Mouse (Mus musculus) hindbrain, embryonic 14.5 days (tissue): ENCODE measurements around the gene Itpripl1. TPM values are rescaled to one million over a fixed set of nuclear protein-coding genes. Genes with fewer than 3 reads are reported as not detected.
"Not testable (repeated sequence)": the region's sequence is repeated elsewhere in the genome, so short reads cannot be mapped to it uniquely, and the experiment has no call there.

Experiments
- ATAC-seq: fragments of 200-750 bp; cut with Nextera tagmentation; 2 replicates; pipeline ENCODE4 v1.8.0; 2017; ENCODE audit warnings: moderate number of reproducible peaks, mild to moderate bottlenecking, moderate TSS enrichment, moderate library complexity; ENCODE audit not compliant: low FRiP score
- DNase-seq: peaks from one replicate; pipeline ENCODE4 v3.0.0-alpha.2; 2015; ENCODE audit warnings: low spot score
- H3K27ac ChIP-seq: fragments of 300-500 bp; sonication (generic); 2 replicates; pipeline ENCODE4 v1.5.1; 2014; ENCODE audit warnings: mild to moderate bottlenecking, moderate library complexity
- H3K27me3 ChIP-seq: fragments of 300-500 bp; sonication (generic); 2 replicates; pipeline ENCODE4 v1.6.1; 2014; ENCODE audit warnings: mild to moderate bottlenecking, low read length, mixed read lengths; ENCODE audit not compliant: control insufficient read depth, insufficient read depth
- H3K36me3 ChIP-seq: fragments of 300-500 bp; sonication (generic); replicated peaks from 2 replicates; pipeline ENCODE4 v1.6.1; 2014; ENCODE audit not compliant: control insufficient read depth, insufficient read depth
- H3K4me1 ChIP-seq: fragments of 300-500 bp; sonication (generic); replicated peaks from 2 replicates; pipeline ENCODE4 v1.6.1; 2014; ENCODE audit warnings: antibody characterized with exemption, low read length, mixed read lengths; ENCODE audit not compliant: control insufficient read depth, insufficient read depth
- H3K4me2 ChIP-seq: fragments of 300-500 bp; sonication (generic); replicated peaks from 2 replicates; pipeline ENCODE4 v1.6.1; 2014; ENCODE audit warnings: mild to moderate bottlenecking, moderate library complexity
- H3K4me3 ChIP-seq: fragments of 300-500 bp; sonication (generic); replicated peaks from 2 replicates; pipeline ENCODE4 v1.5.1; 2014; ENCODE audit warnings: mild to moderate bottlenecking, low read length
- H3K9ac ChIP-seq: fragments of 300-500 bp; sonication (generic); 2 replicates; pipeline ENCODE4 v1.6.1; 2014
- H3K9me3 ChIP-seq: fragments of 300-500 bp; sonication (generic); 2 replicates; pipeline ENCODE4 v1.6.1; 2016; ENCODE audit warnings: low read length; ENCODE audit not compliant: control insufficient read depth
- WGBS: fragments of 180-500 bp; shearing (Covaris S2); extraction: QIAGEN DNeasy Blood & Tissue Kit; methylation state at CpG from one replicate; pipeline ENCODE4 v1.1.7; 2014; 5-methylcytosine and 5-hydroxymethylcytosine counted together
- polyA plus RNA-seq: library from polyadenylated mRNA; unstranded; fragments of >200 nt; fragmentation: Nextera tagmentation; extraction: Ambion mirVana; gene quantifications from 2 replicates; pipeline ENCODE4 v1.2.1, GENCODE M21; 2014

The Itpripl1 gene
- polyA plus RNA-seq, 1 experiment from 2014 or later = 12.4 TPM

DNA sequence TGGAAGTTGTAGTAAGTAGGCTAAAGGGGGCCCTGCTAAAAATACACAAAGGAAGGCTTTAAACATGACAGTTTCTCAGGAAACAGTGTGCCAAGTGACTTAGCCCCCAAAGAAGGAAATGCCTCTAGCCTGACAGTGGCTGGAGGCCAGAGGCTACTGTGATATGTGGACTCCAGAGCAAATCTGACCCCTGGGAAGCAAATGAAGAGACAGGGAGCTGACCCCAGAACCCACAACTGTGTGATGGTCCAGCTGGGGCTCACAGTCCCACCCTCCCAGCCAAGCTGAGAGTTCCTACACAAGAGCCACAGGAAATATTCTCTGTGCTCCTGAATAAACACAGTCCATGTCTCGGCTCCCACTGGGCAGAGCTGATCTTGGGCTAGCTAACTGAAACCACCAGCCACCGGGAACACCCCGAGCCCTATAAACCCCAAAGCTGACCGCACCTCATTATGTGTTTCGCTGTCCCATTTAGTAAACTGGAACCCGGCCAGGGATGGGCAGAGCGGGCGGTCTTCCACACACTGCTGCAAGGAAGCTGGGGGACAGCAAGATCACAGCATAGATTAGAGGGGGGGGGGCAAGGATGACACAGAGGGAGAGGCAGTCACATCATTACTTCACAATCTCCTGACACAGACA lies 21.5 kb downstream of the Itpripl1 start:
- no peak for DNase-seq
- H3K9me3 ChIP-seq = no peaks in the 10 kb centered on the region
- no peaks in the 10 kb centered on the region for H3K4me1 ChIP-seq
- H3K9ac ChIP-seq = no peak overlapping the region
- H3K27me3 ChIP-seq = no peaks in the 10 kb centered on the region
- no peak overlapping the region for H3K4me3 ChIP-seq
- no peak overlapping the region for H3K27ac ChIP-seq
- no peak for ATAC-seq
- WGBS = 89% methylated on average over 8 of the region's 8 CpGs
- no peak overlapping the region for H3K4me2 ChIP-seq
- H3K36me3 ChIP-seq = peaks cover 56% of the 10 kb centered on the region

DNA sequence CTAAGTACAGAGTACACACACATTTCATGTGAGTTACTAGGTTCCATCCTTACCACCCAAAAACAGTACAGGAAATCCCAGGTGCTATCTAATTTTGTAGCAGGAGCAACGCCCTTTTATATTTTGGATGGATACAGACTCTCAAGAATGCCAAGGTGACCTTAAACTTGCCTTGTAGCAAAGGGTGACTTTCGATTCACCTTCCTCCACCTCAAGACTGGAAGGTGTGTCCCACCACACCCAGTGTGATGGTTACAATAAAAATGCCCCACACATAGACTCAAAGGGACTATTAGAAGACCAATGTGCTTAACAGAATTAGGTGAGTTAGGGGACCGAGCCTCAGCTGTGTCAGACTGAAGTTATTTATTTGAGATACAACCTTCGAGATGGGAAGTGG lies 34.3 kb downstream of the Itpripl1 start:
- WGBS = 96% methylated on average over 4 of the region's 4 CpGs
- no peak overlapping the region for H3K9ac ChIP-seq

DNA sequence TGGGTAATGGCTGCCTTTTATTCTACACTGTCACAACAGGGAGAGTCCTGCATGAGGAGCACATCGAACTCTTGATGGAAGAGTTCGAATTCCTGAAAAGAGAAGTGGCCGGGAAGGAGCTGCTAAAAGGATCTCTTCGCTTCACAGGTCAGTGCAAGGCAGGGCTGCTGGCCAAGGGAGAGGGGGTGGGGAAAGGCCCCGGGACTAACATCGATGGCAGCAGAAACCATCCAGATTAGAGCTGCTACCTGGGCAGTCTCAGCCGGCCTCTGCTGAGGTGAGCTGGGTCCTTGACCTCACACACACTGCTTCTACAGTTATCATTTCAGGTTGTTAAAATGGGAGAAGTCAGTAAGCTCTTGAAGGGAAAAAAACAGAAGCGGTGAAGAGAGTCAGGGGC lies 51.2 kb downstream of the Itpripl1 start:
- no peak overlapping the region for H3K9ac ChIP-seq
- no peaks in the 10 kb centered on the region for H3K4me1 ChIP-seq
- H3K27ac ChIP-seq = no peak overlapping the region
- 76% methylated on average over 8 of the region's 8 CpGs for WGBS
- H3K9me3 ChIP-seq = no peaks in the 10 kb centered on the region
- no peak overlapping the region for H3K4me3 ChIP-seq
- H3K4me2 ChIP-seq = no peak overlapping the region
- no peak for ATAC-seq
- H3K36me3 ChIP-seq = 0 out of 2 replicates have a peak, but pooled peaks cover 5% of the 10 kb centered on the region
- no peak for DNase-seq
- no peaks in the 10 kb centered on the region for H3K27me3 ChIP-seq

More for the DNA sequence above, 34.3 kb downstream of the Itpripl1 start:
- ATAC-seq = no peak
- no peak for DNase-seq
- no peaks in the 10 kb centered on the region for H3K4me1 ChIP-seq
- no peak overlapping the region for H3K27ac ChIP-seq
- H3K4me2 ChIP-seq = no peak overlapping the region
- H3K4me3 ChIP-seq = no peak overlapping the region
- H3K9me3 ChIP-seq = no peaks in the 10 kb centered on the region
- H3K36me3 ChIP-seq = peaks cover 35% of the 10 kb centered on the region
- no peaks in the 10 kb centered on the region for H3K27me3 ChIP-seq

DNA sequence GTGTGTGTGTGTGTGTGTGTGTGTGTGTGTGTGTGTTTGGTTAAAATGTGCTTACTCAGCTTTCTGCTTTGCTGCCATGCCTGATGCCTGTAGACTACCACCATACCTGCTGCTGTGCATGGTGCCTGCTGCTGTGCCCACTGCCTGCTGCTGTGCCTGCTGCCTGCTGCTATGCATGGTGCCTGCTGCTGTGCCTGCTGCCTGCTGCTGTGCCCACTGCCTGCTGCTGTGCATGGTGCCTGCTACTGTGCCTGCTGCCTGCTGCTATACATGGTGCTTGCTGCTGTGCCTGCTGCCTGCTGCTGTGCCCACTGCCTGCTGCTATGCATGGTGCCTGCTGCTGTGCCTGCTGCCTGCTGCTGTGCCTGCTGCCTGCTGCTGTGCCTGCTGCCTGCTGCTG lies 53.1 kb downstream of the Itpripl1 start:
- DNase-seq, H3K9ac ChIP-seq, ATAC-seq, H3K27me3 ChIP-seq, H3K9me3 ChIP-seq, H3K4me1 ChIP-seq, H3K27ac ChIP-seq, H3K36me3 ChIP-seq, H3K4me3 ChIP-seq, H3K4me2 ChIP-seq: not testable (repeated sequence)

Other genes with a start within 250 kb of the Itpripl1 start
- 37.8 and 40.2 TPM in 2 replicates for gene Sppl2a, start 210.2 kb downstream of the Itpripl1 start, polyA plus RNA-seq
- 10.2 and 11.4 TPM in 2 replicates for gene Ap4e1, start 134.7 kb downstream of the Itpripl1 start, polyA plus RNA-seq
- gene Blvra, start 72.8 kb downstream of the Itpripl1 start, polyA plus RNA-seq = 27.7 and 32.9 TPM in 2 replicates
- 17.8 and 20.0 TPM in 2 replicates for gene Ncaph, start 9.5 kb downstream of the Itpripl1 start, polyA plus RNA-seq
- 1.2 TPM in 2 replicates for gene 1810024B03Rik, start 64.8 kb upstream of the Itpripl1 start, polyA plus RNA-seq
- gene Snrnp200, start 64.9 kb upstream of the Itpripl1 start, polyA plus RNA-seq = 59.6 and 60.2 TPM in 2 replicates
- gene Ciao1, start 104.4 kb upstream of the Itpripl1 start, polyA plus RNA-seq = 54.6 and 58.5 TPM in 2 replicates
- 43.0 and 47.3 TPM in 2 replicates for gene Tmem127, start 104.5 kb upstream of the Itpripl1 start, polyA plus RNA-seq
- 110 and 122 TPM in 2 replicates for gene Stard7, start 126.8 kb upstream of the Itpripl1 start, polyA plus RNA-seq
- gene Dusp2, start 192.7 kb upstream of the Itpripl1 start, polyA plus RNA-seq = 12.5 and 15.2 TPM in 2 replicates
- not detected in 2 replicates for gene Astl, start 195.2 kb upstream of the Itpripl1 start, polyA plus RNA-seq
- gene Adra2b, start 219.8 kb upstream of the Itpripl1 start, polyA plus RNA-seq = 0.53 and 0.79 TPM in 2 replicates